Mouse (Mus musculus) forebrain, embryonic 11.5 days (tissue): ENCODE measurements around the gene Dock1. TPM values are rescaled to one million over a fixed set of nuclear protein-coding genes. Genes with fewer than 3 reads are reported as not detected.

ENCODE experiments used
- ATAC-seq: fragments of 200-750 bp; cut with Nextera tagmentation; replicated peaks from 2 replicates; pipeline ENCODE4 v1.8.0; 2017; ENCODE audit warnings: moderate TSS enrichment; ENCODE audit not compliant: low FRiP score
- DNase-seq: peaks from one replicate; pipeline ENCODE4 v3.0.0-alpha.2; 2017; ENCODE audit warnings: low spot score
- H3K27ac ChIP-seq: fragments of 300-500 bp; sonication (generic); 2 replicates; pipeline ENCODE4 v1.5.1; 2014; ENCODE audit warnings: low read depth, low read length
- H3K27me3 ChIP-seq: fragments of 300-500 bp; sonication (generic); 2 replicates; pipeline ENCODE4 v1.6.1; 2014; ENCODE audit warnings: mild to moderate bottlenecking, low read length, mixed read lengths; ENCODE audit not compliant: control insufficient read depth, insufficient read depth
- H3K36me3 ChIP-seq: fragments of 300-500 bp; sonication (generic); 2 replicates; pipeline ENCODE4 v1.6.1; 2014; ENCODE audit warnings: mild to moderate bottlenecking, low read length, moderate library complexity, mixed read lengths; ENCODE audit not compliant: control insufficient read depth, insufficient read depth
- H3K4me1 ChIP-seq: fragments of 300-500 bp; sonication (generic); replicated peaks from 2 replicates; pipeline ENCODE4 v1.6.1; 2014; ENCODE audit warnings: low read length, mixed read lengths; ENCODE audit not compliant: control insufficient read depth, insufficient read depth
- H3K4me2 ChIP-seq: fragments of 300-500 bp; sonication (generic); 2 replicates; pipeline ENCODE4 v1.6.1; 2014; ENCODE audit warnings: low read depth, mild to moderate bottlenecking, low read length, moderate library complexity, mixed read lengths; ENCODE audit not compliant: severe bottlenecking
- H3K4me3 ChIP-seq: fragments of 300-500 bp; sonication (generic); 2 replicates; pipeline ENCODE4 v1.5.1; 2014; ENCODE audit warnings: low read depth, low read length
- H3K9ac ChIP-seq: fragments of 300-500 bp; sonication (generic); 2 replicates; pipeline ENCODE4 v1.6.1; 2014; ENCODE audit warnings: low read length
- H3K9me3 ChIP-seq: fragments of 300-500 bp; sonication (generic); 2 replicates; pipeline ENCODE4 v1.6.1; 2016; ENCODE audit warnings: low read length, mixed read lengths; ENCODE audit not compliant: control insufficient read depth
- WGBS: fragments of 180-500 bp; shearing (Covaris S2); extraction: QIAGEN DNeasy Blood & Tissue Kit; methylation state at CpG from one replicate; pipeline ENCODE4 v1.1.7; 2014; 5-methylcytosine and 5-hydroxymethylcytosine counted together
- polyA plus RNA-seq: library from polyadenylated mRNA; unstranded; fragments of >200 nt; fragmentation: Nextera tagmentation; extraction: Ambion mirVana; gene quantifications from 2 replicates; pipeline ENCODE4 v1.2.1, GENCODE M21; 2014

Gene Dock1
- polyA plus RNA-seq, 1 experiment from 2014 or later: 26.5 TPM

- no peaks in the 10 kb centered on the region for H3K36me3 ChIP-seq
- DNase-seq (no peak), ATAC-seq (no peak)
- WGBS: 90% methylated on average over 6 of the region's 6 CpGs
- no peak overlapping the region for H3K4me2 ChIP-seq
- H3K4me3 ChIP-seq: no peak overlapping the region
- no peak overlapping the region for H3K9ac ChIP-seq
- H3K4me1 ChIP-seq: no peaks in the 10 kb centered on the region
- no peak overlapping the region for H3K27ac ChIP-seq
- no peaks in the 10 kb centered on the region for H3K9me3 ChIP-seq
- no peaks in the 10 kb centered on the region for H3K27me3 ChIP-seq
Measured at GRCm38 (mm10) chr7:134688332-134688731, 17.9 kb downstream of the Dock1 start.

- H3K9ac ChIP-seq: no peak overlapping the region
- no peaks in the 10 kb centered on the region for H3K4me1 ChIP-seq
- DNase-seq (no peak), ATAC-seq (no peak)
- no peaks in the 10 kb centered on the region for H3K36me3 ChIP-seq
- H3K4me2 ChIP-seq: no peak overlapping the region
- no peaks in the 10 kb centered on the region for H3K27me3 ChIP-seq
- no peak overlapping the region for H3K27ac ChIP-seq
- no peak overlapping the region for H3K4me3 ChIP-seq
- H3K9me3 ChIP-seq: no peaks in the 10 kb centered on the region
- 88% methylated on average over 5 of the region's 5 CpGs for WGBS
Measured at GRCm38 (mm10) chr7:134690118-134690517, 19.7 kb downstream of the Dock1 start.

- no peaks in the 10 kb centered on the region for H3K27me3 ChIP-seq
Measured at GRCm38 (mm10) chr7:134690806-134691205, 20.4 kb downstream of the Dock1 start.

GRCm38 (mm10) chr7:134693325-134693724, 22.9 kb downstream of the Dock1 start:
- ATAC-seq (no peak), DNase-seq (no peak)
- H3K36me3 ChIP-seq: no peaks in the 10 kb centered on the region
- no peak overlapping the region for H3K4me2 ChIP-seq
- H3K27me3 ChIP-seq: no peaks in the 10 kb centered on the region
- H3K4me3 ChIP-seq: no peak overlapping the region
- no peak overlapping the region for H3K27ac ChIP-seq
- no peaks in the 10 kb centered on the region for H3K4me1 ChIP-seq
- H3K9me3 ChIP-seq: no peaks in the 10 kb centered on the region
- no peak overlapping the region for H3K9ac ChIP-seq
- WGBS: 98% methylated on average over 1 of the region's 1 CpGs

More at GRCm38 (mm10) chr7:134690806-134691205, 20.4 kb downstream of the Dock1 start:
- no peak overlapping the region for H3K27ac ChIP-seq
- no peaks in the 10 kb centered on the region for H3K4me1 ChIP-seq
- H3K9me3 ChIP-seq: no peaks in the 10 kb centered on the region
- no peak overlapping the region for H3K4me3 ChIP-seq
- WGBS: 97% methylated on average over 3 of the region's 3 CpGs
- no peak overlapping the region for H3K9ac ChIP-seq
- H3K4me2 ChIP-seq: no peak overlapping the region
- ATAC-seq (no peak), DNase-seq (no peak)
- no peaks in the 10 kb centered on the region for H3K36me3 ChIP-seq

GRCm38 (mm10) chr7:134695431-134695830, 25.0 kb downstream of the Dock1 start:
- H3K27me3 ChIP-seq: no peaks in the 10 kb centered on the region
- no peak for ATAC-seq

DNA sequence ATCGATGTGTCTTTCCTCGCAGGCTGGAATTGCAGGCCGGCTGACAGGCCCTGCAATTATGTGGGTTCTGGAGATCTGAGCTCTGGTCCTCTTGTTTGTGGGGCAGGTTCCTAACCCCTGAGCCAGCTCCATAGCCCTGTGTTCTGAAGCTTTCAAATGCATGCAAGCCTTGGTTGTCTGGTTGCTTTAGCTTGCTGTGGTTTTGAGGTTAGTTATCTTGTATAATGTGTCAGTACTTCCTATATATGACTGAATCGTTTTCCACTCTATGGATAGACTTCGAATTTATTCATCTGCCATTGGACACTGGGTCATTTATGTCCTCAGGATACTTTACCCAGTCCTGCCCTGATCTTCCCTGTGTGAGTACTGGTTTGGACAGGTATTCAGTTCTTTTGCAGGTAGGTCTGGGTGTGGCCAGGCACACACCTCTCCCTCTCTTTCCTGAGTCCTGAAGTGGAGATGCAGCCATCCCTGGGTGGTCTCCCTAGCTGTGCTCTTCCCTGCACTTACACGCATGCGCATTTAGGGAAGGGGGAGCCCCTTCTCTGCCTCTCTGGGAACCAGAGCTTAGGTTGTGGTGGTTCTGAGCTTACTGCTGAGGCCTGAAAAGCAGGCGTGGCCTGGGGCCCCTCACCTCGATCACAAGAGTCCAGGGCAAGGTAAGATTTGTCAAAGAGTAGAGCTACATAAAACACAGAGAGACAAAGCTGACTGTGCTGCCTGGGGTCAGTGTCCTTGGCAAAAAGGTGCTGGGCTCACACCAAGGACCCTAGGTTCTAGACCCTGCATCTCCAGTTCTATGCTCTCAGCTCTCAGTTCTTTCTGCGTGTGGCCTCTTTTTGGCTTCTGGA, 25.9 kb downstream of the Dock1 start:
- no peak for ATAC-seq
- no peak overlapping the region for H3K27ac ChIP-seq
- 89% methylated on average over 10 of the region's 10 CpGs for WGBS

More at GRCm38 (mm10) chr7:134695431-134695830, 25.0 kb downstream of the Dock1 start:
- H3K4me3 ChIP-seq: no peak overlapping the region
- no peak overlapping the region for H3K4me2 ChIP-seq
- no peak overlapping the region for H3K27ac ChIP-seq
- no peak overlapping the region for H3K9ac ChIP-seq
- H3K4me1 ChIP-seq: no peaks in the 10 kb centered on the region
- H3K36me3 ChIP-seq: no peaks in the 10 kb centered on the region
- H3K9me3 ChIP-seq: no peaks in the 10 kb centered on the region
- WGBS: 91% methylated on average over 4 of the region's 4 CpGs
- no peak for DNase-seq

DNA sequence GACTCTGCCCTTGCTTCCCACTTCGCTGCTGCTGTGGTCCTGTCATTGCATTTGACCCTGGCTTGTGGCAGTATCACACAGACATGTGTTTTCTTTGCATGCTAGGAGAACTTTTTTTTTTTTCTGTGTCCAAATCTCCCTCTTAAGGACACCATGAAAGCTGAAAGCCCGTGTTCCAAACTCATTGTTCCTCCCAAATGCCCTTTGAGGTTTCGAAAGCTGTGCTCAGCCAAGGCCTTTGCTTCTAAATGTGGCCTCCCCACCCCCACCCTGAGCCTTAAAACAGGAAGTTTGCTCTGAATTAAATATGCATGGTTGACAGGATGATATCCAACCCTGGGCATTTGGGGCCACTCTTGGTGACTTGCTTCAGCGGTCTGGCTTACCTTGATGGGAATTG, 27.0 kb downstream of the Dock1 start:
- Histone ChIP-seq H3K4me2 (no peak overlapping the region), H3K9me3 (no peaks in the 10 kb centered on the region), H3K27me3 (no peaks in the 10 kb centered on the region), H3K27ac (no peak overlapping the region), H3K4me1 (no peaks in the 10 kb centered on the region), H3K4me3 (no peak overlapping the region), H3K9ac (no peak overlapping the region), H3K36me3 (no peaks in the 10 kb centered on the region)
- ATAC-seq (no peak), DNase-seq (no peak)
- WGBS: 71% methylated on average over 4 of the region's 4 CpGs

More for the DNA sequence above, 25.9 kb downstream of the Dock1 start:
- Histone ChIP-seq H3K4me2 (no peak overlapping the region), H3K9ac (no peak overlapping the region), H3K4me3 (no peak overlapping the region), H3K4me1 (no peaks in the 10 kb centered on the region), H3K36me3 (no peaks in the 10 kb centered on the region), H3K27me3 (no peaks in the 10 kb centered on the region), H3K9me3 (no peaks in the 10 kb centered on the region)
- DNase-seq: no peak

DNA sequence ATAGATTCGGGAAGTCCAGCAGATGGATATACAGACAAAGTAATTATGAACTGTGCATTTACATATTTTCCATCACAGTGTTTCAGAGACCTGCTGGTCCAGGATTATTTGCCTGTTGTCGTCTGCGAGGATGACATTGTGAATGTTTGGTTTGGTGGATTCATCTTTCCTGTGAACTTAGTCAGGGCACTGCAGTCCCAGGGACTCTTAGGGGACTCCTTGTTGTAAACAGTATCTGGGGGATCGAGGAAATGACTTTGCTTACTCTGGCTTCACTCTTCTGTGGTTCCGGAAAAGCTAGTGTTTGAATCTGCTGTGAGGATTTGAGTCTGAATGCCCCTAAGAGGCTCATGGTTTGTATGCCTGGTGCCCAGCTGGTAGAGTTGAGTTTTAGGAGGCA, 27.8 kb downstream of the Dock1 start:
- Histone ChIP-seq H3K27ac (no peak overlapping the region), H3K27me3 (no peaks in the 10 kb centered on the region), H3K4me1 (no peaks in the 10 kb centered on the region), H3K4me2 (no peak overlapping the region), H3K9me3 (no peaks in the 10 kb centered on the region), H3K9ac (no peak overlapping the region), H3K36me3 (no peaks in the 10 kb centered on the region), H3K4me3 (no peak overlapping the region)
- ATAC-seq (no peak), DNase-seq (no peak)
- WGBS: 92% methylated on average over 5 of the region's 5 CpGs

GRCm38 (mm10) chr7:134700001-134700400, 29.5 kb downstream of the Dock1 start:
- no peak for DNase-seq
- WGBS: 76% methylated on average over 5 of the region's 5 CpGs
- no peaks in the 10 kb centered on the region for H3K27me3 ChIP-seq
- no peak overlapping the region for H3K27ac ChIP-seq
- no peak overlapping the region for H3K9ac ChIP-seq
- H3K36me3 ChIP-seq: no peaks in the 10 kb centered on the region
- H3K4me3 ChIP-seq: no peak overlapping the region
- H3K4me1 ChIP-seq: no peaks in the 10 kb centered on the region
- H3K4me2 ChIP-seq: no peak overlapping the region
- no peaks in the 10 kb centered on the region for H3K9me3 ChIP-seq
- ATAC-seq: no peak
